Mouse (Mus musculus): ENCODE data around the gene Nt5c3b.

Nt5c3b gene

DNA sequence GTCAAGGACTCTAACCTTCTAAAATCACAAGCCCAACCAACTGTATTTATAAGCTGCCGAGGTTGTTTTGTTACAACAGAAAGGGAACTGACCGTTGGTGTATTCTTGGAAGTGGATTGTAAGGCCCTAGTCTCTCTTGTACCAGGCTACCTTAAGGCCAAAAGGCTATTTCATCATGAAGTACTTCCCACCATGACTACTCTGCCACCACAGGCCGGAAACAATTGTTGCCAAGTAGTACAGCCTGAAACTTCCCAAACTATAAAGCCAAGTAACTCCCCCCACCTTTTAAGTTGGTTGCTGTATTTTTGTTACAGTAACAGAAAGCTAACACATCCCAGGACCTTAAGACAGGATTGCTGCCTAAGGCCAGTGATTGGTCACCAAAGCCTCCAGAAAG is 14.8 kb downstream of the Nt5c3b start:
- DNase-seq = no peak

DNA sequence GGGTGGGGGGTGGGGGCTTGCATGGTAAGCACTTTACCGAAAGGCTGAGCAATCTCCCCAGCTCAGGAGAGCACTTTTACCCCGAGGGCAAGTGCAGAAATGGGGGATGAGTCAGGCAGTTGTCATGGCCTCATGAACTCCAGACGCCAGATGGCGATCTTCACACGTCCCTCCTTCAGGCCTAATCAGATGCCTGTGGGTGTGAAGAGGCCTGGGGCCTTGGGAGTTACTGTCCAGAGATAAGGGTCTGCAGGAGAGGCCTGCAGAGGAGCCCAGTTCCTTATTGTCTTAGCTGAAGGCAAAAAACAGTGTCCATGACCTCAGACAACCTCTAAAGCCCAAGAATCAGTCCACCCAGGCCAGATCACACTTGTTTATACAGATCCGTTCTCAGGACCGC is 15.8 kb downstream of the Nt5c3b start:
- peak; percentile 73 to 79 for DNase-seq

DNA sequence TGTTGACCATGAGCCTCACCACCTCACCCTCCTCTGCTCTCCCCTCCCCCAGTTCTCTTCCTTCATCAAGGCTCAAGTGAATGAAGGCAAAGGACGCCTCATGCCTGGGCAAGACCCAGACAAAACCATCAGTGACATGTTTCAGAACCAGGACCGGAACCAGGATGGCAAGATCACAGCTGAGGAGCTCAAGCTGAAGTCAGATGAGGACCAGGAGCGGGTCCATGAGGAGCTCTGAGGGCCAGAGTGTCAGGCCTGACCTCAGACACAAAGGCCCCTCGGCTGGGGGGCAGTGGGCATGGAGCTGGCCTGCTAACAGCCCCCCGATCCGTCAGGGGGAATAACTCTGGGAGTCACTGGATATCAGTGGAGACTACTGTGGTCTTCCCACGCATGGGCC is 17.8 kb downstream of the Nt5c3b start:
- no peak for DNase-seq

DNA sequence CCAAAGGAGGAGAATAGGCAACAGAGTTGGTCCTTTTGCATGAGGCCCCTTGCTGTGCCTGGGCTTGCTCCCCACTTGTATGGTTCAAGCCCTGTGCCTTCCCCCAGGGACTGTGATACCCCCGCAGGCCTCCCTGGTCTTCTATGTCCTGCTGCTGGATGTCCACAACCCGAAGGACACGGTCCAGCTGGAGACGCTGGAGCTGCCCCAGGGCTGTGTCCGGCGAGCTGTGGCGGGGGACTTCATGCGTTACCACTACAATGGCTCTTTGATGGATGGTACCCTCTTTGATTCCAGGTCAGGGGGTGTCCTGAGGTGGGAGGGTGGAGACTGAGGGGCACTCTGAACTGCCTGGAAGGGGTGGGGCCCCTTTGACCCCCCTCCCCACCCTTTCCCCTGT is 20.1 kb downstream of the Nt5c3b start:
- DNase-seq = no peak

DNA sequence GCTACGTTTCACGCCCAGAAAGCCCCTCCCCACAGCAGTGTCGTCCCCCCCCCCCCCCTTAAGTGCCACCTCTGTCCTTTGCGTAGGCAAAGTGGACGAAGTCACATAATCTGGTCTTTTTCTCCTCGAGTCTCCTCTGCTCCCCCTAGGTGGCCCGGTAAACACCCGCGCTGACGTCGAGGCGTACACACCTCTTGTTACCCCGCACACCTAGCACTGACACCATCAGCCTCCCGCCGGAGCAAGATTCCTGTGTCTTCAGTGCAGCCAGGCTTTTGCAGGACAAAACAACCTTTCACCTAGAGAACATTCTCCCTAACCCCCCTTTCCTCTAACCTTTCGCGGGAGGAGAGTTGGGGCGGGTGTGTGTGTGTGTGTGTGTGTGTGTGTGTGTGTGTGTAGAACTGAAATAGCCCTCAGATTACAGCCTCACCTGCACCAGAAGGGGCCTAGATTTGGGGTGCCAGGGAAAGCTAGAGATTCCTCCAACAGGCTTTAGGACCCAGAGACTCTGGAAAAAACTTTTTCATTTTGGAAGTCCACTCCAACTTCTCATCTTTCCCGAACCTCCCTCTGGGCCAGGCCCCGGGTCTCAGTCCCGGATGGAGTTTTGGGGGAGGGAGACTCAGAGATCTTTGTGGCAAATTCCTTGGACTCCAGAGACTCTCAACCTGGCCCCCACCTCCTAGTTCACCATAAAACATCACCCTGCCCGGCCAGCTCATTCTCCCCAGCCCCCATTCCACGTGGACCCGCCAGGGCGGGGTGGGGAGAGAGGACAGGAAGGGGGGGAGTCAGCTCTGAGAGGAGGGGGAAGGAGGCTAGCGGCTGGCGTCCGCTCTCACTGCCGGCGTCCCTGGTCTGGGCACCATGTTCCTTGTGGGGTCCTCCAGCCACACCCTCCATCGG is 26.4 kb downstream of the Nt5c3b start, which contains the start of gene Fkbp10:
Gene Fkbp10 (plus strand): TSS at position 784 of the 909 bp plus-strand sequence.
- DNase-seq = peak; percentile 80 to 86

DNA sequence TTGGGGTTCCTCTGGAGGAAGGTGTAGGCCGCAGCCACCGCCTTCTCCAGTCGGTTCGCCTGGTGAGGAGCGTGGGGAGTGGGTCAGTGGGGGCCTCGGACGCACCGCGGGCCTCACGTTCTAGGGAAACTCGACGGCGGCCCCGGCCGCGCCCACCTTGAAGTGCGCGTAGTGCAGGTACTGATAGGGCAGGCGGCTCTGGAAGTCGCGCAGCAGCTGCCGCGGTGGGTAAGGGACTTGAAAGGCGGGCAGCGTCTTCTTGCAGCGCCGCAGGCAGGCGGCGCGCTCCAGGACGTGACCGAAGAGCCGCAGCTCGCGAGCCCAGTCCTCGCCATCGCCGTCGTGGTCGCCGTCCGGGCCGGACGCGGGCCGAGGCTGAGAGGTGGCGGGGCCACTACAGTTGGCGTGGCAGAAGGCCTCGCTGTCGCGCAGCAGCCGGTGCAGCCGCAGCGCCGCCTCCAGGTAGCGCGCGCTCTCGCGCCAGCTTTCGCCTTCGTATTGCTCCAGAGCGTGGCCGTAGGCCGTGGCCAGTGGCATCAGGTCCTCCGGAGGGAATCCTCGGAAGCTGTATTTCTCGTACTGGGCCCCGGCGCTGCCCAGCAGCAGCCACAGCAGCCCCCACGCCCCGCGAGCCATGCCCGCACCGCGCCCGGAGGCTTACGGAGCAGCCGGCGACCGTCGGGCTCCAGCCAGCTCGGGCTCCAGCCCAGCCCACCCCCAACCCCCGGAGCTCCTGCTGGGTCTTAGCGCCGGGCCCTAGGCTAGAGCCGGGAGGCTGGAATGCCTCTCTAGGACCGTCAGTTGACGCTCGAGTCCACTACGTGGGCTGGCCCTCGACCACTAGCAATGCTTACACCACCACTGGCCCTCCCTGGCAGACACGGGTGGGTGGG is 27.3 kb downstream of the Nt5c3b start, which contains the start of gene P3h4:
Gene P3h4 (minus strand): TSS at position 816 of the 893 bp plus-strand sequence.
- peak; percentile 92 to 94 for DNase-seq

DNA sequence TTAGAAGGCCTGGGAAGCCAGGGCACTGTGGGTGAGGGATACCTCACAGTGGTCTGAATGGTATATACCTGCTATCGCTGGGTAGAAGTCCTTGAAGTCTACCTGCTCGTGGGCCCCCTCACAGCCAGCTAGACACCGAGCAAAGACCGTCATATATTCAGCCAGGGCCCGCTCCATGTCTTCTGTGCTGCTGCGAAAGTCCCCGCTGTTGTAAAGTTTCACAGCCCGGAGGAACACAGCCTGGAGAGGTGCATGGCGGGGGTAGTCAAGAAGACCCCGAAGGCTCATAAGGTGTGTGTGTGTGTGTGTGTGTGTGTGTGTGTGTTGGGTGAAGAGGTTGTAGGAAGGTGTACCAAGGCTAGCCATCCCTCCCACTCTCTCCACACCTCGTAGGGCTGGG is 28.1 kb downstream of the Nt5c3b start:
- DNase-seq = no peak

DNA sequence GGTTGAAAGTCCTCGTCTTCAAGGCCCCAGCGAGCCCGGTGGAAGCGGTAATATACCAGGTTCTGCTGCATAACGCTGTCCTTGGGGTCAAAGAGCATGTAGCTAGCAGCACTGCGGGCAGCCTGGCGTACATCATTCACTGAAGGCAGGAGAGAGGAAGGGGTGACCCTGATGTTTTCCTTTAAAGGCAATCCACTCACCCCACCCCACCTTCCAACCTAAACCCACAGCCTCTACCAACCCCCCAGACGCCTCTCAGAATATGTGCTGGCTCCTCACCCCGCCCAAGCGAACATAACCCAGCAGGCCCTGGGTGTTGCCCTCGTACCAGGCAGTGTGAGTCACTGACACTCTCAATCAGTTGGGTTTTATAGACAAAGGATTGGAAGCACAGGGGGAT is 29.9 kb downstream of the Nt5c3b start:
- DNase-seq = no peak

DNA sequence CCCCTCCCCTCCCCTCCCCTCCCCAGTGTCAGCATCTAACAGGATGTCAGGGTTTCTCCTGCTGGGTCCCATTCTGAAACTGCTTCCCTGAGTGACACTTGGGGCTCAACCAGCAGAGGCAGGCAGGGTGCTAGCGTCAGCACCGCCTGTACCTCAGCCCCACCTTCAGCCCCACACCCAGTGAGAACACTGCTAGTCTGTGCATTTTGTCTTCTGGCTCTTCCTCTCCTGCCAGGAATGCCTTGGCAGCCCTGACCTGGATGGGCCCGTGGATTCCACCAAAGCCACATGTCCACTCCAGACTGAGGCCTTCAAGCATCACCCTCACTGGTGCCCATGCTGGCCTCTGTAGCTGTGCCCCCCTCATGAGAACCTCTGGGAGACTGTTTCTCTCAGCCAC is 31.9 kb downstream of the Nt5c3b start:
- DNase-seq = no peak

DNA sequence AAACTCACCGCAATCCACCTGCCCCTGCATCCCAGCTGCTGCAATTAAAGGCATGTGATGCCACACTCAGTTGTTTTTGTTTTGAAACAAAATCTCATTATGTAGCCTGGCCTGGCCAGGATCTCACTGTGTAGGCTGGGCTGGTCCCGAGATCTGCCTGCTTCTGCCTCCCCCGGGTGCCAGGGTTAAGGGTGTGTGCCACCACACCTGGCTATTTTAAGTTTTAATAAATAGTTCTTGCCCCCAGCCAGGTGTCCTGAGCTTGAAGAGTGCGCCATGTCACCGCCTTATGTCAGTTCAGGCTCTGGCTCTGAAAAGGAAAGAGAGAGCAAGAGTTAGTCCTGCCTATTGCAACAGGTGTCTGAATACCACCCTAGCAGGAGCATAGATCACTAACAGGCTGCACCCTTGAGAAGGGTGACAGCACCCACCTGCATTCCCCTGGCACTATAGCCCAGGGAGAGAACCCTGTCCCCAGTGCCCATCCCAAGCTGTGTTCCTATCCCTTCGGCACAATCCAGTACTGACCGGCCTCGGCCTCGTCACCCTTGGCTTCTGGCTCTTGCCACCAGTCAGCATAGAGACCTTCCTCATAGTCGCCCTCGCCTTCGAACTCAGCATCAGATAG is 32.7 kb downstream of the Nt5c3b start:
- no peak for DNase-seq

DNA sequence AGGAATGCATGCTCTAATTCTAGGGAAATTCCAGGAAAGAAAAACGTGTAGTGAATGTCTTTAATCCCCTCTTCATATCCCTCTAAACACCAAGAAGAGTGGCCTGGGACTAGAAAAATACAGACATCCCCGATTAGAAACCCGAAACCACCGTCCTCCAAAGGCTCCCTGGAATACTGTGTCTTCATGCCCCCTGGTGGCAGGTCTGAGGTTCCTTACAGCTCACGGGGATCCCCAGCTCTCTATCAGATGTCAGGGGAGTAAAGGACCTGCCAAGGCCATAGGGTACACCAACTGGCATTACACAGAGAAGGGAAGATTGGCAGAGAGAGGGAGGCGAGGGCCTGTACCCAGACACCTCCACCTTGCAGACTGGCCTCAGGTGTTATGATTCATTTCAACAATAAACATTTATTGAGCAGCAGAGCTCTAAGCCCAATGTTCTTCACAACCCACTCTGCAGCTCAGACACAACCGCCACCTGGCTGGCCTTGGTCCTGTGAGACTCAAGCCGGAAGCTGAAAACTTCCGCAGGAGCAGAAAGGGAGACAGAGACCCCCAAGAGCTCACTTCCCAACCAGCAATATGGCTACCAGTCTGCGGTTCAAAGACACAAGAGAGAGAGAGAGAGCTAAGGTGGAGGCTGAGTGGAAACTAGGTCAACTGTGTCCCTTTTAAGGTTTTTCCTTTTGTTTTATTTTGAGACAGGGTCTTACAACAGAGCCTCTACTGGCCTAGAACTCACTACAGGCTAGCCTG is 33.4 kb downstream of the Nt5c3b start:
- DNase-seq = peak; percentile 74 to 85

DNA sequence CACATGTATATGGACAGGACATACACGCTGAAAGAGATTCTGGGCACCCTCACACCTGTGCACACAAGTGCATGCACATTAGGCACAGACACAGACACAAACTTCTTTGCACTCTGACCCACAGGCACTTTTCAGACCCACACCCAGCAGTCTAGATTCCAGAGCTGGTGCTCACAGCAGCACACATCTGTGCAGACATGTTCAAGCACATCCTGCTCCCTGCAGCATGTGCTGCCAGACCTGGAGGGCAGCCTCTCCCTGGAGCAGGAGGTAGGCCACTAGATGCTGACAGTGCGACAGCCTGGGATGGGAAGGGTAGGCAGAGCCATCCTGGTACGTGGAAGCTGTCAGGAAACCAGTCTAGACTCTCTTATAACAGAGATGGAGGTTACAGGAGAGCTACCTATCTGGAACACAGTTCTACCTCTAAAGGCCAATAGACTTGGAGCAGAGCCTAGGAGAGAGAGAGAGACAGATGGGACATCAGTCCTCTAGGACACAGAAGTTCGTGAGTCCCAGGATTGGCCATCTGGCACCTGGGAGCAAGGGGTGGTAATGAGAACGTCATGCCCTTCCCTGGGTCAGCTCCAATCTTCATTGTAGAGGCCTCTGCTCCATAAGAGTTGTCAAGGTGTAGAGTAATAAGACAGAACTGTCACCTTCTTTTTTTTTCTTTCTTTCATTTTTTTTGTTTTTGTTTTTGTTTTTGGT is 34.5 kb downstream of the Nt5c3b start:
- DNase-seq = no peak

DNA sequence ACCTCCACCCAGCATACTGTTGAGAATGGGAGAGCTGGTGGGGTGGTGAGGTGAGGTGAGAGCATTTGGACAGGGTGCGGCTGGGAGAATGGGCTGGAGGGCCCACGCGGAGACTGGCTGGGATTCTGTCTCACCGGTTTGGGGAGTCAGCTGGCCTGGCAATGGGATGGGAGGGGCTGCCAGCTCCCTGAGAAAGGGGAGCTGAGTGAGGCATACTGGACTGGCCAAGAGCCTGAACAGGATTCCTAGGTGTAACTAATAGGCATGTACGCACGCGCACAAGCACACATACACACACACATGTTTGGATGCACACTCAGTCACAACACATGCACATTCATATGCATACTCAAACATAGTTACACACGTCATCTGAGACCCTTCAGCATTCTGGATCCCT is 35.3 kb downstream of the Nt5c3b start:
- peak; percentile 31 to 63 for DNase-seq

DNA sequence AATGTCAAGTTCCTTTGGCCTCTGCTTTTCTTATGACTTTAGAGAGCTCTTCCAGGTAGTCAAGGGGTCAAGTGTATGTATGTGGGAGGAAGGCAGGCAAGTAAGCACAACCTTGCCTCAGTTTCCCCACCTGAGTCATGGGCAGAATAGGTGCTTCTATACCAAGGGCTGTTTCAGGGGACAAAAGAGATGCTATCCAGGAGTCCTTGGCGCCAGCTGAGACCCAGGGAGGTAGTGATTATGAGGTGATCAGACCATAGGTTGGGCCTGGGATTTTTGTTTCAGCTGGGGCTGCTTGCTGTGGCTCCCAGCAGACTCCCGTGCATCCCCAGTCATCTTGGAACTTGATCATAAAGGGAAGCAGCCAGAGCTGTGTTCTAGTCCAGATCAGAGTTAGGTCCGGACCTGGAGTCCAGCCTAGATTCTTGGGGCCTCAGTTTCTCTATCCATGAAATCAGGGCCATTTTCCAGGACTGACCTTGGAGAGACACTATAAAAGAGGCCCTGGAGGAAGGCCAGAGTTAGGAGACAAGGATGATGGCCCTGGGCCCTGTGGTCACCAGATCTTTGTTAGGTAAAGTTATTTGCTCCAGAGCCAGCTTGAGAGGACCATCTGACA is 37.0 kb downstream of the Nt5c3b start:
- no peak for DNase-seq

DNA sequence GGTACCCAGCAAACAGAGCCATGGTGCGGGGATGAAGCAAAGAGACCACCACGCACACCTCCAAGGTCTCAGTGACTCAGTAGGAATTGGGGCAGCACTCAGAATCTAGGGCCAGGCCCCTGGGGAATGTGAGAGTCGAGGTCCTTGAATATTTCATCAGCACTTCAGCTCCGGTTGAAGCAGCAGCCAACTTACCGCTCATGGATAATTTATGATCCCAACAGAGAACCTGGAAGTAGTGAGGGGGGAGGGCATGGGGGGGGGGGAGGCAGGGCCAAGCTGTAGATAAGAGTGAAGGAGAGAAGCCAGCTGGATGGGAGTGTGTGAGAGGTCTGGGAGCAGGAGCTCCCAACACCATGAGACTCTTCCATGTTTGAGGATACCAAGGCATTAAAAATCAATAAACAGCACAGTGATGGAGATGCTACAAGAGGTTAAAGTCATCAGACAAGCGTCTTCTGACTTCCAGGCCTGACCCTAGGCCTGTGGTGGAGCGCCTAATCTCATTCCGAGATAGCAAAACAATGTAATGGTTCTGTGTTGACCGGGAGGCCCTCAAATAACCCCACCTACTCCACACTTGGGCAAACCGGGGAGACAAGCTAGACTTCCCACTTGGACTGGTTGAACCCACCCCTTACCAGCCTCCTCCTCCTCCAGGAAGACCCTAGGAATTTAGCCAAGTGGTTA is 38.0 kb downstream of the Nt5c3b start:
- DNase-seq = peak in 1 of 2 experiments; percentile 57

DNA sequence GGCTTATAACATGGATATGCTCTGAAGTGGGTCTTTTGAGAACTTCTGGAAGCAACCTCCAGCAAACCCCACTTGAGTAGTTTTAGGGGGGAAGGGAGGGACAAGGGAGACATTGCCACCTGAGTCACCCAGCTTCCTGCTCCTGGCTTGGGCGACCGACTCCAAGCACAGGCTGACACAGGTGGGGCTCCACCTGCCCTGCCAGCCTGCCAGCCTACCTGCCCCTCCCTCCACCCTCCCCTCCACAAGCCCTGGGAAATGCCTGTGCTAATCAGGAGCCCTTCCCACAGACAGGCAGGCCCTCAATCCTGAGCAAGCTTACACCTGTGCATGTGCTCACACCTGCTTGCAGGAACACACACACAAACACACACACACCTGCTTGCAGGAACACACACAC is 38.9 kb downstream of the Nt5c3b start:
- DNase-seq = peak; percentile 60 to 83

DNA sequence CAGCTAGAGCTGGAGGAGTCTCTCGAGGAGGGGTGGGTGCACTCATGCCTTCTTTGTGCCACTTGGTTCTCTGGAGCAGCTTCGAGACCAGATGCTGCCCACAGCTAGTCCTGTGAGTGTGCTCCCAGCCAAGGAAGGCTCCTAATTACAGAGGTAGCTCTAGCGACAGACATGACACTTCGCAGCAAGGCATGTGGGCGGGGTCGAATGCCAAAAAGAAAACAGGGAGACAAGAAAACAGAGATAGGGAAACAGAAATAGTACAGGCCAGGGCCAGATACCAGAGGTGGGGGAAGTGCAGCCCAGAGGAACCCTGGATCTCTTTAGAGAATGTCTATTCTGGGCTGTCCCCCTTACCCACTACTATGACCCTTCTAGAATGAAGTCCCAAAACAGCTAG is 39.4 kb downstream of the Nt5c3b start:
- DNase-seq = no peak

DNA sequence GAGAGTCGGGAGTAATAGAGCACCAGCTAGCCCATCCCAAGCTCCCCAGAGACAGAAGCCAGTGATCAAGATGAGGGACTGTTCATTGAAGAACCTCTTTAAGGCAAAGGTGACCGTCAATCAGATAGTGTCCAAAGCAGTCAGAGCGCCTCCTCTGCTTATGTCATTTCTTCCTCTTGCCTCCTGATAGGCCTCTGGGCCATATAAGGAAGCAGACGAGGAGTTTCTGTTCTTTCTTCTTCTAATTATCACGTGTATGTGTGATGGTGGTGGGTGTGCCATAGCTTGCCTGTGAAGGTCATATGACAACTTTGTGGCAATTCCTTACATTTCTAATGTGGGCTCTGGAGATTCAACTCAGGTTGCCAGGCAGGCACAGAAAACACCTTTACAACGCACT is 40.8 kb downstream of the Nt5c3b start:
- no peak for DNase-seq

DNA sequence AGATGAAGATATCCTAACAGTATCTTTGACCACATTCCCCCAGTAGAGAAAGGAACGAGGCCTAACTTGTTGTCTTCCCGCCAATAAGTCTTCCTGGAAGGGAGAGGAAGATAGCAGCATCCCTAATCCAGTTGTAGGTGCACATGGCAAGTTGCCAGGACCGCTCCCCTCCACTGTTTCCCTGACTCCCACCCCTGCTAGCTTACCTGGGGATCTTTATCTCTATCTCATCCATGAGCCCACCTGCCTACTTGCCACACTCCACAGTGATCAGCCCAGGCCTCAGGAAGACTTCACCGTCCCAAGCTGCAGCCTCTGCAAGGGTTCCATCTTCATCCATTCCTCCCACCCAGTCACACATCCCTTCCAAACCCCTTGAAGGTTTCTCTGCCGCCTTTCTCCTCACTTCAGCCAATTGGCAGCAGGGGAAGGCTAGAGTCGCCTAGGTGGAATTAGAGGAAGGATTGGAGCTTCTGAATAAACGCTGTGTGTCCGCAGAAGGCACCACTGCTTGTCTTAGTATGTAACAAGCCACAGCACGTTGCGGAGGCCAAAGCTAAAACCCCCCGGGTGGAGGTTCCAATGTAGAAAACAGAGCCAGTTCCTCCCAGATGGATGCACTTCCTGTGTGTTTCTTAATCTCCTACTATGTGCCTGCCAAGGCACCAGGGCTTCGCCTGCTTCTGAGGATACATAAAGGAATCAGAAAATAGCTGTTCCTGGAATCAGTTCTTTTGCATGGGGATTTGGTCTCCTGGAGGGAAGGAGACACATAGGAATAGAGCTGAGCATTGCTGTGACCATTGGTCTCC is 41.7 kb downstream of the Nt5c3b start:
- no peak for DNase-seq

DNA sequence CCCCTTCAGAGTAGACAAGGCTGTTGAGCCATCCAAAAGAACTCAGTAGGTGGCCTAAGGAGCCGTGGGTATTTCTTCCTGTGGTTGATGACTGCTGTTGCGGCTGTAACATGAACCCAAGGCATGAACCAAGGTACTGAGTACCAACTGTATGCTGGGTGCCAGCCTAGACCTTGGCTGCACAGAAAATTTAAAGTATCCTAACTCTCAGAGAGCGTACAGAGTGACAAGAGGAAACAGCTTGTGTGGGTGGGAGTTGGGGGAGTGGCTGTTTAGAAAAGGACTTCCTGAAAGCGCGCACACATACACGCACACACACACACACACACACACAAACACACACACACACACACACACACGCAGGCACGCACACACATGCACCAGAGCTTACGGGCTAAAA is 42.3 kb downstream of the Nt5c3b start:
- peak; percentile 53 to 57 for DNase-seq

All from lung, postnatal 4 days (tissue).